Mouse (Mus musculus) mouse embryonic stem cell (cell line): ENCODE results near the gene Psmb5.

Experiments
- in situ Hi-C, 2 experiments: fragments of 300-500 bp; cut with MboI; formaldehyde crosslinking; loops; 1 replicate in 1 of 2; 3 replicates in 1 of 2; pipeline ENCODE4 v1.14.3; 2019 to 2020; ENCODE audit warnings: low sequenced_read_pairs in 2 of 2, low pct_unique_long_range_greater_than_20kb in 1 of 2, mixed read lengths in 1 of 2; ENCODE audit not compliant: unreplicated experiment in 1 of 2

Gene Psmb5

GRCm38 (mm10) chr14:54617897-54618365, at the start of gene Psmb5:
Psmb5 (minus strand) TSS chr14:54618022.
- in situ Hi-C loops = no loop called here

- in situ Hi-C loops = no loop called here
Observed at GRCm38 (mm10) chr14:54664477-54665222, 46.8 kb upstream of the Psmb5 start.

GRCm38 (mm10) chr14:54660009-54660408, 42.2 kb upstream of the Psmb5 start:
- in situ Hi-C loops = no loop called here

- in situ Hi-C loops = no loop called here
Observed at GRCm38 (mm10) chr14:54653496-54653895, 35.7 kb upstream of the Psmb5 start.

GRCm38 (mm10) chr14:54652787-54653186, 35.0 kb upstream of the Psmb5 start:
- in situ Hi-C loops = no loop called here

- in situ Hi-C loops = no loop called here
Observed at GRCm38 (mm10) chr14:54651556-54651955, 33.7 kb upstream of the Psmb5 start.

- in situ Hi-C loops = no loop called here
Observed at GRCm38 (mm10) chr14:54650621-54651454, 33.0 kb upstream of the Psmb5 start.

- in situ Hi-C loops = loop anchor here in 1 of 2 experiments (25.0 kb wide), 1 partner anchor 411 kb away; no protein-coding TSS in a partner anchor
Observed at GRCm38 (mm10) chr14:54647900-54648299, 30.1 kb upstream of the Psmb5 start.

- in situ Hi-C loops = loop anchor here in 1 of 2 experiments (25.0 kb wide), 1 partner anchor 410 kb away; no protein-coding TSS in a partner anchor
Observed at GRCm38 (mm10) chr14:54646898-54647636, 29.2 kb upstream of the Psmb5 start.

GRCm38 (mm10) chr14:54646455-54646854, 28.6 kb upstream of the Psmb5 start:
- in situ Hi-C loops = loop anchor here in 1 of 2 experiments (25.0 kb wide), 1 partner anchor 409 kb away; no protein-coding TSS in a partner anchor

- in situ Hi-C loops = loop anchor here in 1 of 2 experiments (25.0 kb wide), 1 partner anchor 407 kb away; no protein-coding TSS in a partner anchor
Observed at GRCm38 (mm10) chr14:54644294-54644693, 26.5 kb upstream of the Psmb5 start.

GRCm38 (mm10) chr14:54643011-54643410, 25.2 kb upstream of the Psmb5 start:
- in situ Hi-C loops = loop anchor here in 1 of 2 experiments (25.0 kb wide), 1 partner anchor 406 kb away; no protein-coding TSS in a partner anchor

GRCm38 (mm10) chr14:54642224-54642944, 24.6 kb upstream of the Psmb5 start:
- in situ Hi-C loops = loop anchor here in 1 of 2 experiments (25.0 kb wide), 1 partner anchor 405 kb away; no protein-coding TSS in a partner anchor

- in situ Hi-C loops = loop anchor here in 1 of 2 experiments (25.0 kb wide), 1 partner anchor 404 kb away; no protein-coding TSS in a partner anchor
Observed at GRCm38 (mm10) chr14:54641305-54641969, 23.6 kb upstream of the Psmb5 start, which contains the start of gene Cdh24. Cdh24 (minus strand) TSS chr14:54641364.

GRCm38 (mm10) chr14:54640946-54641304, 23.1 kb upstream of the Psmb5 start, which contains the start of gene Gm17606:
Gm17606 (plus strand) TSS chr14:54640952.
- in situ Hi-C loops = loop anchor here in 1 of 2 experiments (25.0 kb wide), 1 partner anchor 404 kb away; no protein-coding TSS in a partner anchor

GRCm38 (mm10) chr14:54640121-54640520, 22.3 kb upstream of the Psmb5 start:
- in situ Hi-C loops = loop anchor here in 1 of 2 experiments (25.0 kb wide), 1 partner anchor 403 kb away; no protein-coding TSS in a partner anchor

- in situ Hi-C loops = loop anchor here in 1 of 2 experiments (25.0 kb wide), 1 partner anchor 401 kb away; no protein-coding TSS in a partner anchor
Observed at GRCm38 (mm10) chr14:54638210-54638609, 20.4 kb upstream of the Psmb5 start.
